Mouse (Mus musculus) kidney, adult 11 months (tissue): Measurements from ENCODE around the gene Capn13.
"Not testable (repeated sequence)": the region's sequence is repeated elsewhere in the genome, so short reads cannot be mapped to it uniquely, and the experiment has no call there.

ENCODE experiments used
- DNase-seq: peaks from one replicate; pipeline ENCODE4 v3.0.0; 2022

Gene Capn13

GRCm38 (mm10) chr17:73342673-73343072 is 58.0 kb downstream of the Capn13 start:
- no peak for DNase-seq

- DNase-seq = no peak
These were observed 71.6 kb downstream of the Capn13 start for GRCm38 (mm10) chr17:73329071-73329470.

- no peak for DNase-seq
These were observed 75.4 kb downstream of the Capn13 start for GRCm38 (mm10) chr17:73325314-73325713.

- no peak for DNase-seq
These were observed 75.9 kb downstream of the Capn13 start for GRCm38 (mm10) chr17:73324732-73325131.

GRCm38 (mm10) chr17:73323981-73324380 is 76.7 kb downstream of the Capn13 start:
- DNase-seq = no peak

GRCm38 (mm10) chr17:73314786-73315185 is 85.9 kb downstream of the Capn13 start:
- DNase-seq = no peak

GRCm38 (mm10) chr17:73311491-73311890 is 89.2 kb downstream of the Capn13 start:
- DNase-seq = no peak

- no peak for DNase-seq
These were observed 92.0 kb downstream of the Capn13 start for GRCm38 (mm10) chr17:73308691-73309090.

- no peak for DNase-seq
These were observed 94.0 kb downstream of the Capn13 start for GRCm38 (mm10) chr17:73306626-73307025.

- DNase-seq = no peak
These were observed 95.0 kb downstream of the Capn13 start for GRCm38 (mm10) chr17:73305622-73306021.

- DNase-seq = no peak
These were observed 96.4 kb downstream of the Capn13 start for GRCm38 (mm10) chr17:73304086-73304812.

GRCm38 (mm10) chr17:73303676-73304075 is 97.0 kb downstream of the Capn13 start:
- DNase-seq = no peak

- peak; percentile 31 for DNase-seq
These were observed 97.4 kb downstream of the Capn13 start for GRCm38 (mm10) chr17:73303217-73303616.

GRCm38 (mm10) chr17:73302104-73302503 is 98.6 kb downstream of the Capn13 start:
- DNase-seq = peak; percentile 61

- DNase-seq = peak; percentile 37
These were observed 99.2 kb downstream of the Capn13 start for GRCm38 (mm10) chr17:73301258-73302050.

- no peak for DNase-seq
These were observed 100.4 kb downstream of the Capn13 start for GRCm38 (mm10) chr17:73300147-73300880.

GRCm38 (mm10) chr17:73298981-73299380 is 101.7 kb downstream of the Capn13 start:
- DNase-seq = no peak

- no peak for DNase-seq
These were observed 103.8 kb downstream of the Capn13 start for GRCm38 (mm10) chr17:73296855-73297254.

- DNase-seq = no peak
These were observed 107.4 kb downstream of the Capn13 start for GRCm38 (mm10) chr17:73293237-73293636.

GRCm38 (mm10) chr17:73284301-73284700 is 116.4 kb downstream of the Capn13 start:
- no peak for DNase-seq

GRCm38 (mm10) chr17:73282702-73283101 is 118.0 kb downstream of the Capn13 start:
- DNase-seq = not testable (repeated sequence)

- no peak for DNase-seq
These were observed 122.9 kb downstream of the Capn13 start for GRCm38 (mm10) chr17:73277770-73278169.

GRCm38 (mm10) chr17:73275066-73275465 is 125.6 kb downstream of the Capn13 start:
- no peak for DNase-seq
